Mouse (Mus musculus) left cerebral cortex, adult 2 months (tissue): ENCODE results near the gene Srebf2. TPM values are rescaled to one million over a fixed set of nuclear protein-coding genes. Genes with fewer than 3 reads are reported as not detected.

Experiments
- DNase-seq, 2 experiments: peaks; one replicate each; pipeline ENCODE4 v3.0.0; 2021 to 2022; ENCODE audit warnings: low spot score in 2 of 2, mixed read lengths in 1 of 2; ENCODE audit errors: extremely low spot score in 1 of 2
- H3K27ac ChIP-seq: fragments of 200-600 bp; 2 replicates; pipeline ENCODE4 v1.8.1; 2022
- H3K4me3 ChIP-seq: fragments of 200-600 bp; 2 replicates; pipeline ENCODE4 v1.8.1; 2022
- CTCF ChIP-seq: fragments of 200-600 bp; IDR thresholded peaks from 2 replicates; pipeline ENCODE4 v1.8.1; 2022; ENCODE audit warnings: antibody characterized with exemption, mild to moderate bottlenecking, moderate library complexity
- intact Hi-C: fragments of 180-260 bp; cut with DNase I; formaldehyde crosslinking; loops from one replicate; pipeline ENCODE4 v1.15.1; 2025
- total RNA-seq, 2 experiments: library from RNA; stranded (reverse); gene quantifications; 2 replicates each; pipeline ENCODE4 v1.2.3; 2021

The Srebf2 gene
- total RNA-seq, 2 experiments from 2014 or later: 187 to 202 TPM

DNA sequence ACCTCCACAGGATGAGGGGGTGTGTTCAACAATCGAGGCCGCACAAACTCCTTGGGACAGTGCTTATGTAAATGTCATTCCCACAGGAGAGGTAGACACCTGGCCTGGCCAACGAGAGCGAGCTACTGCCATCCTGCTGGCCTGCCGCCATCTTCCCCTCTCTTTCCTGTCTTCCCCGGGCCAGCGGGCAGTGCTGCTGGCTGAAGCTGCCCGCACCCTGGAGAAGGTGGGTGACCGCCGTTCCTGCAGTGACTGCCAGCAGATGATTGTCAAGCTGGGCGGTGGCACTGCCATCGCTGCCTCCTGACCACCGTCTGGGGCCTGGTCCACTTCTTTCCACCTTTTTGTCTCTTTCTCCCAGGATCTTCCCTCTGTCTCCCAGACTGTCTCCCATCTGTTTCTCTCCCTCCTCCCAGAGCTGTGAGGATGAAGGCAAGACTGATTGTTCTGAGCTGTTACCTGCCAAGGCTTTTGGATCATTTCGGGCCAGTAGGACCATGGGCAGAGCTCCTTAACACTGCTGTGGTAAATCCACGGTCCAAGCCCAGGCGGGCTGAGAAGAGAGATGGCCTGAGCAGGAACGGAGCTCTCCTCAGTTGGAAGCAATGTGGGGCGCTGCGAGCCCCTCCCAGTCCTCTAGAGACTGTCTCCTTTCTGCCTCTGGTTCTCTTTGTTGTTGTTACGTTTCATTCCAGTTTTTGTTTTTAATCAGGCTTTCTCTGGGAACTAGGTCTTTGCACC lies 56.8 kb downstream of the Srebf2 start:
- H3K27ac ChIP-seq: peak overlapping the region; percentile 37; the same call in 1 of the 2 replicates
- TF ChIP-seq CTCF: no peak

GRCm38 (mm10) chr15:82204680-82205371 lies 57.8 kb downstream of the Srebf2 start:
- DNase-seq: no peak
- Histone ChIP-seq H3K4me3 (no peak overlapping the region), H3K27ac (no peak overlapping the region)
- intact Hi-C loops: no loop called here
- TF ChIP-seq CTCF: no peak

More for the DNA sequence above, 56.8 kb downstream of the Srebf2 start:
- no peak for DNase-seq
- H3K4me3 ChIP-seq: no peak overlapping the region
- intact Hi-C loops: no loop called here

GRCm38 (mm10) chr15:82206365-82207104 lies 59.6 kb downstream of the Srebf2 start:
- Histone ChIP-seq H3K27ac (no peak overlapping the region), H3K4me3 (no peak overlapping the region)
- no peak for DNase-seq
- intact Hi-C loops: no loop called here
- TF ChIP-seq CTCF: no peak

DNA sequence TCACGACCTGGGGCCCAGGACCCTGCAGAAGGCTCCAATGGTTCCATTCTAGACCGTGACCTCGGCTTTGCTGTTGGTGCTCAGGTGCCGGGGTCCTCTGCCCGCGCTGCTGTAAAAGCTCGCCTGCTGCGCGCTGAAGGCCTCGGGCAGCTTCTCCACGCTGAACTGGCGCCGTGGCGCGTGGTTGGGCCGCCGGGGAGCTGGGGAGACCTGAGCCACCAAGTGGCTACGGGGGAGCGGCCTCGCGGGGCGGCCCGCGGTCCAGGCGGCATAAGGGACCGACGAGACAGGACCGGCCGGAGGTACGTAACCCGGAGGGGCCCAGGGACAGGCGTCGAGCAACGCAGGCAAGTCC lies 60.1 kb downstream of the Srebf2 start:
- TF ChIP-seq CTCF: no peak
- intact Hi-C loops: no loop called here
- Histone ChIP-seq H3K4me3 (no peak overlapping the region), H3K27ac (no peak overlapping the region)
- no peak for DNase-seq

- DNase-seq: no peak
- H3K27ac ChIP-seq: no peak overlapping the region
- TF ChIP-seq CTCF: no peak
- intact Hi-C loops: no loop called here
- no peak overlapping the region for H3K4me3 ChIP-seq
Measured at GRCm38 (mm10) chr15:82207504-82208219, 60.7 kb downstream of the Srebf2 start.

DNA sequence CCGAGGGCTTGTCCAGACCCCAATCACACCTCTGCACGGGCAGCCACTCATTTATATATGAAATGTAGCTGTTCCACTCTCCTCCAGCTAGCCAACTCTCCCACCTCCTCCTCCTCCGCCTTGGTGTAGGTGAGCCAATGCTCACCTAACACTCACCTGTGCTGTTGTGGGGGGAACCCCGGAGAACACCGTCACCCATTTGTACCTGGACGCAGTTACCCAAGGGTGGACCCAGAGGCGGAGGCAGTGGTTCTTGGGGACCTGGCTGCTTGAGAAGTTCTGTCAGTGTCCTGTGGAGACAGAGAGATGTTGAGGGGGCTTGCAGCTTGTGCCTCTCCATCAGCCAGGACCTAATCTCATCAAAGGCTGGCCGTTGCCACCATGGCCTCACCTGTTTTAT lies 61.3 kb downstream of the Srebf2 start:
- Histone ChIP-seq H3K27ac (no peak overlapping the region), H3K4me3 (no peak overlapping the region)
- no peak for TF ChIP-seq CTCF
- intact Hi-C loops: no loop called here
- no peak for DNase-seq

- Histone ChIP-seq H3K4me3 (no peak overlapping the region), H3K27ac (no peak overlapping the region)
- TF ChIP-seq CTCF: no peak
- intact Hi-C loops: no loop called here
- DNase-seq: no peak
Measured at GRCm38 (mm10) chr15:82209295-82210050, 62.5 kb downstream of the Srebf2 start.

DNA sequence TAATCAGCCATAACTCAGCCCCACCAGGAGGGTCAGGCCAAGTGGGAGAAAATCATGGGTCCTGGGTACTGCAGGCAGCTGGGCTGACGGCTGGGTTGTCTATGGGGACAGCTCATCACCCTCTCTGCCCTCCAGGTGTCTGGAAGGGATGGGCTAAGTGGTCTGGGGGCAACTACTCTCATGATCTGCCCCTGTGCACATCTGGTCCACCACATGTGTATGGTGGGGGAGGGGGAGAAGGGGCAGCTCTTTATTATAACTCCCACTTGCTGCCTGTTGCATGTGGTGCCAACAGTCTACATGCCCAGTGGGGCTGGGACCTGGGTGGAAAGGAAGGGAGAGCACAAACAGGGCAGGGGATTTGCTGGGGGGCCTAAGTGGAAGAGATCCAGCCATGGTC lies 63.8 kb downstream of the Srebf2 start:
- intact Hi-C loops: no loop called here
- DNase-seq: no peak
- Histone ChIP-seq H3K27ac (no peak overlapping the region), H3K4me3 (no peak overlapping the region)
- TF ChIP-seq CTCF: no peak

- intact Hi-C loops: no loop called here
- no peak for DNase-seq
- Histone ChIP-seq H3K27ac (no peak overlapping the region), H3K4me3 (peak overlapping the region; percentile 38)
- TF ChIP-seq CTCF: no peak
Measured at GRCm38 (mm10) chr15:82211281-82211680, 64.3 kb downstream of the Srebf2 start.

DNA sequence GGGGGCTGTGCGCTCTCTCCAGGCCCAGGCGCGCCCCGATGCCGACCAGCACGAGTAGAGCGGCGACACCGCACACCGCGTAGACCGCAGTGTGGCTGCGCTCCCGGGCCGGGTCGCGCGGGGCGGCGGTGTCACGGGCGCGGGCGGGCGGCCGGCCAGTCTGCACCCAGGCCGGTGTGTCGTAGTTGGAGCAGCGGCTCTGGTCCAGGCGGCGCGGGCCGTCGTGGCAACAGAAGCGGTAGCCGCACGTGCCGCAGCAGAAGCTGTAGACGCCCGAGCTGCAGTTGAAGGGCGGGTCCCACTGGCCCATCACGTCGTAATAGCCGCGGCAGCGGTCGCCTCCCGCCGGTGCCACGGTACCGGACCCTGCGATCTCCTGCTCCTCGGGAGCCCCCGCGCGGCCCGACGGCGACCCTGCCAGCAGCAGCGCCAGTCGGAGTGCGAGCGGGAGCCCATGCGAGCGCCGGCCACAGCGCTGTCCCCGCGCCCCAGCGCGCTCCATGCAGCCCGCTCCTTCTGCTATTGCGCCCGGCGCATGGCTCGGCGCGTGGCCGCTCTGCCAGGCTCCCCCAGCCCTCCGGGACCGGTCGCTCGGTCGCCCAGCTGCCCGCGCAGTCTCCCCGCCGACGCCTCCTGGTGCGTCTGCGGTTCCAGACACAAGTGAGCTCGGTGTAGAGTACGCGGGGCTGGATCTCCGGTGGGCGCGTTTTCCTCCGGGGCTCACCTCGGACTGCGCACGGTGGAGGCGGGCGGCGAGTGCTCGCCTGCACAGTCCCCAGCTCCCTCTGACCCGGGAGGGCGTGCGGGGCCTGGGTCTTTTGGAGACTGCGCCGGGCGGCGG lies 65.2 kb downstream of the Srebf2 start:
- Histone ChIP-seq H3K27ac (no peak overlapping the region), H3K4me3 (peak overlapping the region; percentile 38)
- intact Hi-C loops: no loop called here
- no peak; the same call in 1 of the 2 replicates for TF ChIP-seq CTCF
- no peak for DNase-seq
